Mouse (Mus musculus): Measurements from ENCODE around the gene Lrrc56. TPM values are rescaled to one million over a fixed set of nuclear protein-coding genes. Genes with fewer than 3 reads are reported as not detected.

Lrrc56 gene
- polyA plus RNA-seq, 1 experiment from 2014 or later = 2.8 TPM

DNA sequence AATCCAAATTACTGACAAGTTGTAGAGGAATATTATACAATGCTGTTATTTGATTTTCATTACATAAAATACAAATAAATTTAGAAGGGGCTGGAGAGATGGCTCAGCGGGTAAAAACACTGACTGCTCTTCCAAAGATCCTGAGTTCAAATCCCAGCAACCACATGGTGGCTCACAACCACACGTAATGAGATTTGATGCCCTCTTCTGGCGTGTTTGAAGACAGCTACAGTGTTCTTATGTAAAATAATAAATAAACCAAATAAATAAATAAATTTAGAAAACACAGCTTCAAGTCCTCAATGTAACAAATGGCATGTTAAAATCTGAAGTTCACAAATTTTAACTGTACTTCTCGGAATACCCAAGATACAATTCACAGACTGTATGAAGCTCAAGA lies 18.9 kb upstream of the Lrrc56 start:
- H3K9me3 ChIP-seq (ENCODE audit: control insufficient read depth, low read length) = no peaks in the 10 kb centered on the region
- no peaks in the 10 kb centered on the region for H3K36me3 ChIP-seq (ENCODE audit: control insufficient read depth, insufficient read depth, low read length)
- no peak overlapping the region for H3K27ac ChIP-seq (replicated peaks in 1 of 2; ENCODE audit: control insufficient read depth in 1 of 2, insufficient read depth in 1 of 2, low read depth in 2 of 2, low read length in 2 of 2)
- H3K4me3 ChIP-seq (ENCODE audit: control insufficient read depth in 1 of 2, insufficient read depth in 1 of 2, low read depth in 1 of 2, low read length in 2 of 2) = no peak overlapping the region
- peaks cover 5 to 6% of the 10 kb centered on the region in 2 experiments; a peak in 2 of 4 replicates for H3K4me1 ChIP-seq (ENCODE audit: control insufficient read depth in 2 of 2, insufficient read depth in 2 of 2, low read length in 2 of 2)
- no peak overlapping the region for H3K9ac ChIP-seq (ENCODE audit: low read length)
- WGBS = 80% methylated on average over 4 of the region's 4 CpGs
- no peak overlapping the region for H3K4me2 ChIP-seq (ENCODE audit: low read length)
- ATAC-seq (ENCODE audit: insufficient number of reproducible peaks, insufficient read depth, low FRiP score, low read depth) = no peak
- peaks cover 10% of the 10 kb centered on the region; the same call in 1 of the 2 replicates for H3K27me3 ChIP-seq (ENCODE audit: control insufficient read depth, insufficient read depth, low read length)

GRCm38 (mm10) chr7:141176173-141176572 lies 17.8 kb upstream of the Lrrc56 start:
- 3% methylated on average over 8 of the region's 8 CpGs for WGBS
- ATAC-seq (ENCODE audit: insufficient number of reproducible peaks, insufficient read depth, low FRiP score, low read depth) = no peak

GRCm38 (mm10) chr7:141188194-141188593 lies 5.8 kb upstream of the Lrrc56 start:
- H3K27ac ChIP-seq (replicated peaks in 1 of 2; ENCODE audit: control insufficient read depth in 1 of 2, insufficient read depth in 1 of 2, low read depth in 2 of 2, low read length in 2 of 2) = no peak overlapping the region
- peaks cover 4 to 14% of the 10 kb centered on the region in 2 experiments; a peak in 3 of 4 replicates for H3K4me1 ChIP-seq (ENCODE audit: control insufficient read depth in 2 of 2, insufficient read depth in 2 of 2, low read length in 2 of 2)
- no peak overlapping the region for H3K4me2 ChIP-seq (ENCODE audit: low read length)
- no peaks in the 10 kb centered on the region for H3K9me3 ChIP-seq (ENCODE audit: control insufficient read depth, low read length)
- H3K9ac ChIP-seq (ENCODE audit: low read length) = no peak overlapping the region
- peaks cover 37% of the 10 kb centered on the region for H3K36me3 ChIP-seq (ENCODE audit: control insufficient read depth, insufficient read depth, low read length)
- WGBS = 60% methylated on average over 3 of the region's 3 CpGs
- ATAC-seq (ENCODE audit: insufficient number of reproducible peaks, insufficient read depth, low FRiP score, low read depth) = no peak
- no peaks in the 10 kb centered on the region for H3K27me3 ChIP-seq (ENCODE audit: control insufficient read depth, insufficient read depth, low read length)
- H3K4me3 ChIP-seq (ENCODE audit: control insufficient read depth in 1 of 2, insufficient read depth in 1 of 2, low read depth in 1 of 2, low read length in 2 of 2) = no peak overlapping the region

More at GRCm38 (mm10) chr7:141176173-141176572, 17.8 kb upstream of the Lrrc56 start:
- H3K4me2 ChIP-seq (ENCODE audit: low read length) = no peak overlapping the region
- H3K9ac ChIP-seq (ENCODE audit: low read length) = no peak overlapping the region
- no peaks in the 10 kb centered on the region for H3K36me3 ChIP-seq (ENCODE audit: control insufficient read depth, insufficient read depth, low read length)
- H3K27me3 ChIP-seq (ENCODE audit: control insufficient read depth, insufficient read depth, low read length) = peaks cover 10% of the 10 kb centered on the region; the same call in 1 of the 2 replicates
- H3K27ac ChIP-seq (replicated peaks in 1 of 2; ENCODE audit: control insufficient read depth in 1 of 2, insufficient read depth in 1 of 2, low read depth in 2 of 2, low read length in 2 of 2) = no peak overlapping the region
- H3K9me3 ChIP-seq (ENCODE audit: control insufficient read depth, low read length) = no peaks in the 10 kb centered on the region
- H3K4me3 ChIP-seq (ENCODE audit: control insufficient read depth in 1 of 2, insufficient read depth in 1 of 2, low read depth in 1 of 2, low read length in 2 of 2) = no peak overlapping the region
- peaks cover 5 to 6% of the 10 kb centered on the region in 2 experiments; a peak in 2 of 4 replicates for H3K4me1 ChIP-seq (ENCODE audit: control insufficient read depth in 2 of 2, insufficient read depth in 2 of 2, low read length in 2 of 2)

DNA sequence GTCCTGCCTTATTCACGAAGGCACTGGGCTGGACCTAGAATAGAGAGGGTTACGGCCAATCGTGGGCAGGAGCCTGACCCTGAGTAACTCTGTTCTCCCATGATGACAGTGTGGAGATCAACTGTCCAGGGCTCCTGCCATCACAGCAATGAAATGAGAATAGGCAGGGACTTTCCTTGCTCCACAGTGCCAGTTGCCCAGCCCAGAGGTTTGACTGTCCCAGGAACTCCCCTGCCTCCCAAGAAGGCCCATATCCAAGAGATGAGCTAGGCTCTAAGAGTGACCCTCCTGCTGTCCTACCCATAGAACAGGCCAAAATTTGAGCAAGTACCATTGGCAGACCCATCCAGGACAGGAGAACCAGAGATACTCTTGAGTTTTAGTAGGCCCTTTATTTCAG lies 5.2 kb upstream of the Lrrc56 start:
- Histone ChIP-seq H3K4me3 (ENCODE audit: control insufficient read depth in 1 of 2, insufficient read depth in 1 of 2, low read depth in 1 of 2, low read length in 2 of 2) (no peak overlapping the region), H3K27me3 (ENCODE audit: control insufficient read depth, insufficient read depth, low read length) (no peaks in the 10 kb centered on the region), H3K27ac (replicated peaks in 1 of 2; ENCODE audit: control insufficient read depth in 1 of 2, insufficient read depth in 1 of 2, low read depth in 2 of 2, low read length in 2 of 2) (no peak overlapping the region), H3K4me2 (ENCODE audit: low read length) (no peak overlapping the region), H3K9ac (ENCODE audit: low read length) (no peak overlapping the region), H3K36me3 (ENCODE audit: control insufficient read depth, insufficient read depth, low read length) (peaks cover 37% of the 10 kb centered on the region), H3K9me3 (ENCODE audit: control insufficient read depth, low read length) (no peaks in the 10 kb centered on the region), H3K4me1 (ENCODE audit: control insufficient read depth in 2 of 2, insufficient read depth in 2 of 2, low read length in 2 of 2) (peaks cover 4 to 14% of the 10 kb centered on the region in 2 experiments; a peak in 3 of 4 replicates)
- no peak for ATAC-seq (ENCODE audit: insufficient number of reproducible peaks, insufficient read depth, low FRiP score, low read depth)
- 86% methylated on average over 3 of the region's 3 CpGs for WGBS

- H3K4me2 ChIP-seq (ENCODE audit: low read length) = no peak overlapping the region
- 84% methylated on average over 3 of the region's 3 CpGs for WGBS
These were observed 3.7 kb upstream of the Lrrc56 start for GRCm38 (mm10) chr7:141190220-141190619.

DNA sequence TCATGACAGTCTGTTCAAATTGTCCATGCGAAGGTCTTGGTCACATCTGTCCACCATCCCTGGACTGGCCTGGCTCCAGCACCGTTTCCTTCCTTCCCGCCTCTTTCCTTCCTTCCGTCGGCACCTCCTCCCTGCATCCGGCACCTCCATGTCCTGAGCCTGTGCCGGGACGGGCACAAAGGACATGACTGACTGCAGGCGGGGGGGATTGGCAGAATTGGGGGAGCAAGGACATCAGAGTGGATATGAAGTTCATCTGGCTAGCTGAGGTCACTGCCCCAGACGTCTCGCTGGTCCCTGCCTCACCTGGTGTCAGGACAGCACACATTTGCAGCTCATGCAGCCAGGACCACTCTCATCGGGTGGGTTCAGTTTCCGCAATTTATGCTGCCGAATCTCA lies 2.9 kb upstream of the Lrrc56 start:
- no peak overlapping the region for H3K27ac ChIP-seq (replicated peaks in 1 of 2; ENCODE audit: control insufficient read depth in 1 of 2, insufficient read depth in 1 of 2, low read depth in 2 of 2, low read length in 2 of 2)
- no peak overlapping the region for H3K4me3 ChIP-seq (ENCODE audit: control insufficient read depth in 1 of 2, insufficient read depth in 1 of 2, low read depth in 1 of 2, low read length in 2 of 2)
- no peak for ATAC-seq (ENCODE audit: insufficient number of reproducible peaks, insufficient read depth, low FRiP score, low read depth)
- peaks cover 6 to 18% of the 10 kb centered on the region in 2 experiments; a peak in 3 of 4 replicates for H3K4me1 ChIP-seq (ENCODE audit: control insufficient read depth in 2 of 2, insufficient read depth in 2 of 2, low read length in 2 of 2)
- no peaks in the 10 kb centered on the region for H3K9me3 ChIP-seq (ENCODE audit: control insufficient read depth, low read length)
- no peak overlapping the region for H3K9ac ChIP-seq (ENCODE audit: low read length)
- peaks cover 37% of the 10 kb centered on the region for H3K36me3 ChIP-seq (ENCODE audit: control insufficient read depth, insufficient read depth, low read length)
- WGBS = 81% methylated on average over 14 of the region's 14 CpGs
- no peak overlapping the region for H3K4me2 ChIP-seq (ENCODE audit: low read length)
- H3K27me3 ChIP-seq (ENCODE audit: control insufficient read depth, insufficient read depth, low read length) = no peaks in the 10 kb centered on the region

More at GRCm38 (mm10) chr7:141190220-141190619, 3.7 kb upstream of the Lrrc56 start:
- H3K4me1 ChIP-seq (ENCODE audit: control insufficient read depth in 2 of 2, insufficient read depth in 2 of 2, low read length in 2 of 2) = peaks cover 6 to 17% of the 10 kb centered on the region in 2 experiments; a peak in 3 of 4 replicates
- peaks cover 37% of the 10 kb centered on the region for H3K36me3 ChIP-seq (ENCODE audit: control insufficient read depth, insufficient read depth, low read length)
- H3K27ac ChIP-seq (replicated peaks in 1 of 2; ENCODE audit: control insufficient read depth in 1 of 2, insufficient read depth in 1 of 2, low read depth in 2 of 2, low read length in 2 of 2) = no peak overlapping the region
- H3K27me3 ChIP-seq (ENCODE audit: control insufficient read depth, insufficient read depth, low read length) = no peaks in the 10 kb centered on the region
- ATAC-seq (ENCODE audit: insufficient number of reproducible peaks, insufficient read depth, low FRiP score, low read depth) = no peak
- H3K9ac ChIP-seq (ENCODE audit: low read length) = no peak overlapping the region
- no peaks in the 10 kb centered on the region for H3K9me3 ChIP-seq (ENCODE audit: control insufficient read depth, low read length)
- no peak overlapping the region for H3K4me3 ChIP-seq (ENCODE audit: control insufficient read depth in 1 of 2, insufficient read depth in 1 of 2, low read depth in 1 of 2, low read length in 2 of 2)

GRCm38 (mm10) chr7:141191796-141192685 lies 1.9 kb upstream of the Lrrc56 start:
- H3K36me3 ChIP-seq (ENCODE audit: control insufficient read depth, insufficient read depth, low read length) = peaks cover 37% of the 10 kb centered on the region
- 88% methylated on average over 24 of the region's 24 CpGs for WGBS
- H3K4me2 ChIP-seq (ENCODE audit: low read length) = peak overlapping the region; percentile 100
- H3K27ac ChIP-seq (replicated peaks in 1 of 2; ENCODE audit: control insufficient read depth in 1 of 2, insufficient read depth in 1 of 2, low read depth in 2 of 2, low read length in 2 of 2) = no peak overlapping the region
- peak overlapping the region in 1 of 2 experiments; percentile 83; a peak in 1 of 4 replicates for H3K4me3 ChIP-seq (ENCODE audit: control insufficient read depth in 1 of 2, insufficient read depth in 1 of 2, low read depth in 1 of 2, low read length in 2 of 2)
- H3K9ac ChIP-seq (ENCODE audit: low read length) = peak overlapping the region; percentile 97; the same call in 1 of the 2 replicates
- no peaks in the 10 kb centered on the region for H3K9me3 ChIP-seq (ENCODE audit: control insufficient read depth, low read length)
- ATAC-seq (ENCODE audit: insufficient number of reproducible peaks, insufficient read depth, low FRiP score, low read depth) = no peak
- no peaks in the 10 kb centered on the region for H3K27me3 ChIP-seq (ENCODE audit: control insufficient read depth, insufficient read depth, low read length)
- H3K4me1 ChIP-seq (ENCODE audit: control insufficient read depth in 2 of 2, insufficient read depth in 2 of 2, low read length in 2 of 2) = peaks cover 6 to 18% of the 10 kb centered on the region in 2 experiments; a peak in 3 of 4 replicates

Measured in heart, embryonic 14.5 days (tissue).